Mouse (Mus musculus): ENCODE measurements around the gene Fgf18. TPM values are rescaled to one million over a fixed set of nuclear protein-coding genes. Genes with fewer than 3 reads are reported as not detected.
A peak's percentile ranks its signal among the peaks of the same experiment; 100 is the strongest.

Gene Fgf18
- polyA plus RNA-seq, 1 experiment from 2014 or later, result 20.6 TPM

GRCm38 (mm10) chr11:33180701-33181116 lies 33.5 kb upstream of the Fgf18 start:
- ATAC-seq (no peak), DNase-seq (ENCODE audit: low spot score) (no peak)
- Histone ChIP-seq H3K36me3 (ENCODE audit: insufficient read depth, low read length) (no peaks in the 10 kb centered on the region), H3K9ac (replicated peaks; ENCODE audit: low read depth) (no peak overlapping the region), H3K4me1 (ENCODE audit: insufficient read depth, low read depth, low read length) (no peaks in the 10 kb centered on the region), H3K9me3 (ENCODE audit: low read length) (no peaks in the 10 kb centered on the region), H3K4me3 (ENCODE audit: low read depth, low read length) (0 out of 2 replicates have a peak overlapping the region, but pooled peaks have one; percentile 5), H3K27me3 (replicated peaks; ENCODE audit: insufficient read depth, low read length) (peaks cover 15% of the 10 kb centered on the region; the same call in 1 of the 2 replicates), H3K4me2 (replicated peaks; ENCODE audit: low read depth, low read length) (peak overlapping the region; percentile 36), H3K27ac (ENCODE audit: low read length) (no peak overlapping the region)
- 4% methylated on average over 18 of the region's 18 CpGs for WGBS
- TF ChIP-seq EP300 (IDR thresholded peaks at IDR 0.05) (no peak), CTCF (IDR thresholded peaks at IDR 0.05) (no peak)

- H3K4me2 ChIP-seq (replicated peaks; ENCODE audit: low read depth, low read length), result no peak overlapping the region
- H3K27me3 ChIP-seq (replicated peaks; ENCODE audit: insufficient read depth, low read length), result peaks cover 15% of the 10 kb centered on the region; the same call in 1 of the 2 replicates
- TF ChIP-seq EP300 (IDR thresholded peaks at IDR 0.05), result no peak
- no peak for TF ChIP-seq CTCF (IDR thresholded peaks at IDR 0.05)
- no peaks in the 10 kb centered on the region for H3K4me1 ChIP-seq (ENCODE audit: insufficient read depth, low read depth, low read length)
- no peak for DNase-seq (ENCODE audit: low spot score)
- no peak overlapping the region for H3K27ac ChIP-seq (ENCODE audit: low read length)
- ATAC-seq, result no peak
- no peak overlapping the region for H3K4me3 ChIP-seq (ENCODE audit: low read depth, low read length)
- H3K36me3 ChIP-seq (ENCODE audit: insufficient read depth, low read length), result no peaks in the 10 kb centered on the region
- WGBS, result 62% methylated on average over 1 of the region's 1 CpGs
- no peaks in the 10 kb centered on the region for H3K9me3 ChIP-seq (ENCODE audit: low read length)
- no peak overlapping the region for H3K9ac ChIP-seq (replicated peaks; ENCODE audit: low read depth)
Observed at GRCm38 (mm10) chr11:33179802-33180201, 32.6 kb upstream of the Fgf18 start.

- Histone ChIP-seq H3K4me3 (ENCODE audit: low read depth, low read length) (no peak overlapping the region), H3K4me1 (ENCODE audit: insufficient read depth, low read depth, low read length) (no peaks in the 10 kb centered on the region), H3K4me2 (replicated peaks; ENCODE audit: low read depth, low read length) (no peak overlapping the region), H3K9ac (replicated peaks; ENCODE audit: low read depth) (no peak overlapping the region), H3K9me3 (ENCODE audit: low read length) (no peaks in the 10 kb centered on the region), H3K36me3 (ENCODE audit: insufficient read depth, low read length) (no peaks in the 10 kb centered on the region), H3K27ac (ENCODE audit: low read length) (no peak overlapping the region), H3K27me3 (replicated peaks; ENCODE audit: insufficient read depth, low read length) (peaks cover 15% of the 10 kb centered on the region)
- ATAC-seq, result no peak
- TF ChIP-seq CTCF (IDR thresholded peaks at IDR 0.05) (peak; percentile 89), EP300 (IDR thresholded peaks at IDR 0.05) (no peak)
- peak; percentile 66 for DNase-seq (ENCODE audit: low spot score)
- WGBS, result 32% methylated on average over 20 of the region's 20 CpGs
Observed at GRCm38 (mm10) chr11:33176525-33177245, 29.5 kb upstream of the Fgf18 start.

GRCm38 (mm10) chr11:33175768-33176167 lies 28.6 kb upstream of the Fgf18 start:
- Histone ChIP-seq H3K36me3 (ENCODE audit: insufficient read depth, low read length) (no peaks in the 10 kb centered on the region), H3K9me3 (ENCODE audit: low read length) (no peaks in the 10 kb centered on the region), H3K27ac (ENCODE audit: low read length) (no peak overlapping the region), H3K4me1 (ENCODE audit: insufficient read depth, low read depth, low read length) (no peaks in the 10 kb centered on the region), H3K4me3 (ENCODE audit: low read depth, low read length) (no peak overlapping the region), H3K9ac (replicated peaks; ENCODE audit: low read depth) (no peak overlapping the region), H3K27me3 (replicated peaks; ENCODE audit: insufficient read depth, low read length) (peaks cover 18% of the 10 kb centered on the region), H3K4me2 (replicated peaks; ENCODE audit: low read depth, low read length) (no peak overlapping the region)
- DNase-seq (ENCODE audit: low spot score), result no peak
- ATAC-seq, result no peak
- WGBS, result 39% methylated on average over 3 of the region's 3 CpGs
- TF ChIP-seq EP300 (IDR thresholded peaks at IDR 0.05), result no peak
- no peak for TF ChIP-seq CTCF (IDR thresholded peaks at IDR 0.05)

GRCm38 (mm10) chr11:33170489-33170888 lies 23.3 kb upstream of the Fgf18 start:
- TF ChIP-seq EP300 (IDR thresholded peaks at IDR 0.05), result no peak
- peak; percentile 79 for TF ChIP-seq CTCF (IDR thresholded peaks at IDR 0.05)
- Histone ChIP-seq H3K4me2 (replicated peaks; ENCODE audit: low read depth, low read length) (no peak overlapping the region), H3K4me1 (ENCODE audit: insufficient read depth, low read depth, low read length) (no peaks in the 10 kb centered on the region), H3K27me3 (replicated peaks; ENCODE audit: insufficient read depth, low read length) (peaks cover 3% of the 10 kb centered on the region; the same call in 1 of the 2 replicates), H3K9ac (replicated peaks; ENCODE audit: low read depth) (no peak overlapping the region), H3K4me3 (ENCODE audit: low read depth, low read length) (no peak overlapping the region), H3K27ac (ENCODE audit: low read length) (no peak overlapping the region), H3K36me3 (ENCODE audit: insufficient read depth, low read length) (no peaks in the 10 kb centered on the region), H3K9me3 (ENCODE audit: low read length) (no peaks in the 10 kb centered on the region)
- ATAC-seq, result no peak
- peak; percentile 57 for DNase-seq (ENCODE audit: low spot score)
- 15% methylated on average over 9 of the region's 9 CpGs for WGBS

GRCm38 (mm10) chr11:33162998-33163506 lies 15.9 kb upstream of the Fgf18 start, which contains the start of gene Npm1:
Npm1 (minus strand) TSS chr11:33163206.
- 0 out of 2 replicates have a peak, but pooled peaks cover 3% of the 10 kb centered on the region for H3K36me3 ChIP-seq (ENCODE audit: insufficient read depth, low read length)
- H3K9me3 ChIP-seq (ENCODE audit: low read length), result no peaks in the 10 kb centered on the region
- peak within 1 kb of the TSS; percentile 84 for H3K9ac ChIP-seq (replicated peaks; ENCODE audit: low read depth)
- DNase-seq (ENCODE audit: low spot score) (peak; percentile 100), ATAC-seq (peak; percentile 98)
- WGBS, result 4% methylated on average over 48 of the region's 49 CpGs
- no peak for TF ChIP-seq EP300 (IDR thresholded peaks at IDR 0.05)
- TF ChIP-seq CTCF (IDR thresholded peaks at IDR 0.05), result no peak
- peaks cover 7% of the 10 kb centered on the region; the same call in 1 of the 2 replicates for H3K4me1 ChIP-seq (ENCODE audit: insufficient read depth, low read depth, low read length)
- H3K27ac ChIP-seq (ENCODE audit: low read length), result peak within 1 kb of the TSS; percentile 89
- H3K27me3 ChIP-seq (replicated peaks; ENCODE audit: insufficient read depth, low read length), result no peaks in the 10 kb centered on the region
- peak within 1 kb of the TSS; percentile 79 for H3K4me3 ChIP-seq (ENCODE audit: low read depth, low read length)
- peak within 1 kb of the TSS; percentile 96 for H3K4me2 ChIP-seq (replicated peaks; ENCODE audit: low read depth, low read length)
